Mouse (Mus musculus): Measurements from ENCODE around the gene Gm6525.

DNA sequence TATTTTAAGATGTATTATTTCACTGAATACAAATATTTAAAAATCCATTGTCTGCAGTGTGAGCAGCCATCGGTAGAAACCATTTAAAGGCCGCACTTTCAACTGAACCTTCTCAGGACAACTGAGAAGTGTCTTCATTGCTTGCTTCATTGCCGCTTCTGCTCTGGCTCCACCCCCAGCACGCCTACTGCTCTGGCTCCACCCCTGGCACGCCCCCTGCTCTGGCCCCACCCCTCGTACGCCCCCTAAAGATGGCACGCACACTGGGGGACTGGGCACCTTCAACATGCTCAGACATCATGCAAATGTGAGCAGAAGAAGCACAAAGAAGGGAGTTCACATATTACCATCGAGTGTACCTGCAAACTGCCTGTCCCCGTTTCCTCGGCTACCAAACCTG is 1.5 kb upstream of the Gm6525 start:
- TF ChIP-seq CTCF (conservative IDR thresholded peaks at IDR 0.05; ENCODE audit: low read length) = no peak
- TF ChIP-seq POU5F1 (IDR thresholded peaks at IDR 0.05; ENCODE audit: borderline replicate concordance, low read length) = no peak

Measured in E14TG2a.4 (cell line).